Mouse (Mus musculus) small intestine, adult 2 months (tissue): ENCODE results near the gene Nr1d2.

Experiments
- CTCF ChIP-seq: fragments of 200-500 bp; IDR thresholded peaks from 2 replicates; pipeline ENCODE4 v1.5.1; 2012; ENCODE audit warnings: low read depth, mild to moderate bottlenecking, control low read depth, inconsistent platforms, low read length, moderate library complexity, mixed read lengths; ENCODE audit not compliant: insufficient replicate concordance, insufficient read length; ENCODE audit errors: extremely low read depth
- POLR2A ChIP-seq: fragments of 200-500 bp; IDR thresholded peaks from 2 replicates; pipeline ENCODE4 v1.6.1; 2012; ENCODE audit warnings: low read depth, mild to moderate bottlenecking, control low read depth, inconsistent platforms, low read length, moderate library complexity

- TF ChIP-seq CTCF, result no peak
- no peak for TF ChIP-seq POLR2A
Observed at GRCm38 (mm10) chr14:18167597-18167996, 71.3 kb downstream of the Nr1d2 start.
